In genomic region chr12:70430307-70430950, GRCm38 (mm10) we compare ENCODE assay signal across 8 mouse cellular contexts. TPM values are rescaled to one million over a fixed set of nuclear protein-coding genes. Genes with fewer than 3 reads are reported as not detected.
DNase-seq lines count a peak whose midpoint lies in the region; ATAC-seq and TF ChIP-seq lines count a peak whose summit lies in the region.

No protein-coding gene starts in this region.

- H3K9me3 ChIP-seq in intestine, postnatal 0 days (ENCODE audit: control insufficient read depth): no peaks in the 10 kb centered on the region
- no peaks in the 10 kb centered on the region for H3K9me3 ChIP-seq in intestine, embryonic 16.5 days (ENCODE audit: control insufficient read depth, low read length)
- H3K9me3 ChIP-seq in CH12.LX (replicated peaks; ENCODE audit: low read length): no peaks in the 10 kb centered on the region
- no peaks in the 10 kb centered on the region for H3K9me3 ChIP-seq in forebrain, embryonic 12.5 days
- H3K9me3 ChIP-seq in midbrain, embryonic 14.5 days (ENCODE audit: control insufficient read depth, low read length): no peaks in the 10 kb centered on the region

- peak; percentile 80 for TF ChIP-seq RAD21 in CH12.LX (IDR thresholded peaks at IDR 0.05; ENCODE audit: low read depth, low read length)

- no peak for TF ChIP-seq EP300 in CH12.LX (IDR thresholded peaks at IDR 0.05; ENCODE audit: low read length)

- 30% methylated on average over 8 of the region's 8 CpGs for WGBS in intestine, postnatal 0 days
- 31% methylated on average over 8 of the region's 8 CpGs for WGBS in intestine, embryonic 16.5 days
- WGBS in forebrain, embryonic 12.5 days: 31% methylated on average over 8 of the region's 8 CpGs
- WGBS in midbrain, embryonic 14.5 days: 16% methylated on average over 8 of the region's 8 CpGs

- no peak overlapping the region for H3K9ac ChIP-seq in intestine, postnatal 0 days (ENCODE audit: low read depth, low read length)
- H3K9ac ChIP-seq in intestine, embryonic 16.5 days (ENCODE audit: low read depth, low read length): no peak overlapping the region
- no peak overlapping the region for H3K9ac ChIP-seq in CH12.LX (ENCODE audit: insufficient read depth, low read depth)
- no peak overlapping the region for H3K9ac ChIP-seq in forebrain, embryonic 12.5 days
- no peak overlapping the region for H3K9ac ChIP-seq in midbrain, embryonic 14.5 days (replicated peaks; ENCODE audit: low read length)

- dilution Hi-C loops in CH12.LX (cut with MboI; ENCODE audit: extremely low pct_ligation_motif_present, extremely low pct_unique_long_range_greater_than_20kb, low sequenced_read_pairs): no loop called here

- TF ChIP-seq CTCF in intestine, postnatal 0 days (IDR thresholded peaks at IDR 0.05; ENCODE audit: low read depth): peak; percentile 84
- peak; percentile 36 to 81 for TF ChIP-seq CTCF in CH12.LX (conservative IDR thresholded peaks at IDR 0.05 in 1 of 2, IDR thresholded peaks at IDR 0.05 in 1 of 2; ENCODE audit: low read depth in 2 of 2, low read length in 2 of 2)

- TF ChIP-seq POLR2A in CH12.LX (IDR thresholded peaks at IDR 0.05; ENCODE audit: low read depth, low read length): no peak

- DNase-seq in CH12.LX (ENCODE audit: extremely low read depth): peak; percentile 48
- DNase-seq in brain, embryonic 18.5 days (ENCODE audit: low read depth, low spot score): peak; percentile 57
- DNase-seq in layer of hippocampus, adult 9-11 months: peak; percentile 30
- peak; percentile 89 for DNase-seq in midbrain, embryonic 14.5 days
- no peak for DNase-seq in heart, adult 11 months

- H3K27ac ChIP-seq in intestine, postnatal 0 days (ENCODE audit: low read depth, low read length): no peak overlapping the region
- no peak overlapping the region for H3K27ac ChIP-seq in intestine, embryonic 16.5 days (ENCODE audit: low read length)
- H3K27ac ChIP-seq in CH12.LX (ENCODE audit: insufficient read depth, low read depth): no peak overlapping the region
- no peak overlapping the region for H3K27ac ChIP-seq in forebrain, embryonic 12.5 days
- no peak overlapping the region for H3K27ac ChIP-seq in midbrain, embryonic 14.5 days (replicated peaks; ENCODE audit: low read depth, low read length)

- H3K4me3 ChIP-seq in intestine, postnatal 0 days (ENCODE audit: low read depth, low read length): no peak overlapping the region
- H3K4me3 ChIP-seq in intestine, embryonic 16.5 days (ENCODE audit: low read length): no peak overlapping the region
- H3K4me3 ChIP-seq in CH12.LX (replicated peaks in 1 of 3; ENCODE audit: low read depth in 2 of 3, low read length in 2 of 3, poor library complexity in 1 of 3): no peak overlapping the region
- no peak overlapping the region for H3K4me3 ChIP-seq in forebrain, embryonic 12.5 days (replicated peaks)
- H3K4me3 ChIP-seq in midbrain, embryonic 14.5 days (replicated peaks; ENCODE audit: low read depth, low read length): no peak overlapping the region

- H3K4me1 ChIP-seq in intestine, postnatal 0 days (replicated peaks; ENCODE audit: control insufficient read depth, insufficient read depth, low read length): no peaks in the 10 kb centered on the region; the same call in 1 of the 2 replicates
- H3K4me1 ChIP-seq in intestine, embryonic 16.5 days (ENCODE audit: control insufficient read depth, insufficient read depth, low read length): 0 out of 2 replicates have a peak, but pooled peaks cover 2% of the 10 kb centered on the region
- no peaks in the 10 kb centered on the region for H3K4me1 ChIP-seq in CH12.LX (ENCODE audit: control insufficient read depth in 1 of 2, insufficient read depth in 2 of 2)
- peaks cover 7% of the 10 kb centered on the region; the same call in 1 of the 2 replicates for H3K4me1 ChIP-seq in forebrain, embryonic 12.5 days
- H3K4me1 ChIP-seq in midbrain, embryonic 14.5 days (ENCODE audit: control insufficient read depth, insufficient read depth, low read length): peaks cover 10% of the 10 kb centered on the region

- in situ Hi-C loops in CH12.LX (cut with MboI; ENCODE audit: low pct_ligation_motif_present, low pct_unique_long_range_greater_than_20kb, low sequenced_read_pairs): loop anchor here (5.0 kb wide), 1 partner anchor 173 kb away; no protein-coding TSS in a partner anchor

- ATAC-seq in intestine, postnatal 0 days: no peak
- ATAC-seq in intestine, embryonic 16.5 days: no peak
- ATAC-seq in forebrain, embryonic 12.5 days (ENCODE audit: low FRiP score): peak; percentile 53; the same call in 1 of the 2 replicates
- ATAC-seq in midbrain, embryonic 14.5 days (ENCODE audit: low FRiP score, low TSS enrichment): peak; percentile 48; the same call in 1 of the 2 replicates

- H3K36me3 ChIP-seq in intestine, postnatal 0 days (ENCODE audit: control insufficient read depth, insufficient read depth): no peaks in the 10 kb centered on the region
- H3K36me3 ChIP-seq in intestine, embryonic 16.5 days (ENCODE audit: control insufficient read depth, insufficient read depth, low read length): no peaks in the 10 kb centered on the region
- no peaks in the 10 kb centered on the region for H3K36me3 ChIP-seq in CH12.LX (replicated peaks in 1 of 2; ENCODE audit: control insufficient read depth in 1 of 2, insufficient read depth in 1 of 2, low read length in 1 of 2)
- no peaks in the 10 kb centered on the region for H3K36me3 ChIP-seq in forebrain, embryonic 12.5 days (replicated peaks)
- no peaks in the 10 kb centered on the region for H3K36me3 ChIP-seq in midbrain, embryonic 14.5 days (ENCODE audit: control insufficient read depth, insufficient read depth, low read length)

- H3K79me2 ChIP-seq in CH12.LX (replicated peaks; ENCODE audit: control insufficient read depth, extremely low read depth, insufficient read depth, poor library complexity, severe bottlenecking): no peaks in the 10 kb centered on the region

- no peaks in the 10 kb centered on the region for H3K27me3 ChIP-seq in intestine, postnatal 0 days (replicated peaks; ENCODE audit: control insufficient read depth, insufficient read depth, low read length)
- H3K27me3 ChIP-seq in intestine, embryonic 16.5 days (replicated peaks; ENCODE audit: control insufficient read depth, insufficient read depth, low read length): no peaks in the 10 kb centered on the region
- no peaks in the 10 kb centered on the region for H3K27me3 ChIP-seq in CH12.LX (replicated peaks)
- H3K27me3 ChIP-seq in forebrain, embryonic 12.5 days: 0 out of 2 replicates have a peak, but pooled peaks cover 3% of the 10 kb centered on the region
- H3K27me3 ChIP-seq in midbrain, embryonic 14.5 days (ENCODE audit: control insufficient read depth, insufficient read depth, low read length): no peaks in the 10 kb centered on the region

- H3K4me2 ChIP-seq in intestine, postnatal 0 days (replicated peaks; ENCODE audit: low read depth): no peak overlapping the region
- no peak overlapping the region for H3K4me2 ChIP-seq in intestine, embryonic 16.5 days (ENCODE audit: low read depth, low read length)
- H3K4me2 ChIP-seq in CH12.LX (ENCODE audit: insufficient read depth, low read depth, poor library complexity, severe bottlenecking): no peak overlapping the region
- no peak overlapping the region for H3K4me2 ChIP-seq in forebrain, embryonic 12.5 days
- 0 out of 2 replicates have a peak overlapping the region, but pooled peaks have one; percentile 4 for H3K4me2 ChIP-seq in midbrain, embryonic 14.5 days (ENCODE audit: low read length)

TF ChIP-seq in CH12.LX, 34 proteins besides CTCF, POLR2A, EP300 and RAD21:
- peak; percentile 76 for TF ChIP-seq SMC3 (IDR thresholded peaks at IDR 0.05; ENCODE audit: low read depth, low read length)
- no peak for TF ChIP-seq ETS1 (conservative IDR thresholded peaks at IDR 0.05; ENCODE audit: low read depth, low read length)
- no peak for TF ChIP-seq GABPA (IDR thresholded peaks at IDR 0.05; ENCODE audit: insufficient replicate concordance, low read depth, low read length)
TF ChIP-seq in CH12.LX: peak in this region for 1.

RNA-seq across cellular contexts. Expression of gene Tmx1, which starts 22.5 kb away (rescaled TPM):
- polyA plus RNA-seq in intestine, postnatal 0 days (2015; fragmentation: Nextera tagmentation; extraction: Ambion mirVana): 64.4 and 70.7 TPM in 2 replicates
- 97.1 and 102 TPM in 2 replicates for polyA plus RNA-seq in intestine, embryonic 16.5 days (2015; fragmentation: Nextera tagmentation; extraction: Ambion mirVana)
- total RNA-seq in CH12.LX (2012; rRNA removed) (60.3 and 68.2 TPM in 2 replicates), CH12.LX (2014; rRNA removed) (132 and 162 TPM in 2 replicates)
- polyA plus RNA-seq in CH12.LX (2012; ENCODE audit: insufficient read length, low read depth): 113 and 123 TPM in 2 replicates
- polyA plus RNA-seq in forebrain, embryonic 12.5 days (2016; fragmentation: Nextera tagmentation; extraction: Ambion mirVana): 126 and 129 TPM in 2 replicates
- polyA plus RNA-seq in midbrain, embryonic 14.5 days (2014; fragmentation: Nextera tagmentation; extraction: Ambion mirVana): 99.5 and 99.6 TPM in 2 replicates

Comparison
In these comparisons a context has a peak if more than half of its experiments do, and no peak if none do; other contexts are left out.
1. ATAC-seq: peak in forebrain, embryonic 12.5 days (single experiment) and midbrain, embryonic 14.5 days (single experiment); none in intestine, postnatal 0 days (single experiment) and intestine, embryonic 16.5 days (single experiment).